Mouse (Mus musculus): Measurements from ENCODE around the gene Il20.

The Il20 gene

GRCm38 (mm10) chr1:130911401-130912010 is at the start of gene Il20:
Il20 (minus strand) TSS chr1:130911451.
- no peak for DNase-seq (ENCODE audit: low read depth, low spot score)

- no peak for DNase-seq (ENCODE audit: low read depth, low spot score)
These were observed 35.7 kb upstream of the Il20 start for GRCm38 (mm10) chr1:130946920-130947319.

- no peak for DNase-seq (ENCODE audit: low read depth, low spot score)
These were observed 30.6 kb upstream of the Il20 start for GRCm38 (mm10) chr1:130941801-130942200.

GRCm38 (mm10) chr1:130940065-130940687 is 28.9 kb upstream of the Il20 start, which contains the start of gene Il19:
Il19 (minus strand) TSS chr1:130940115.
- no peak for DNase-seq (ENCODE audit: low read depth, low spot score)

- no peak for DNase-seq (ENCODE audit: low read depth, low spot score)
These were observed 26.9 kb upstream of the Il20 start for GRCm38 (mm10) chr1:130938192-130938591.

- DNase-seq (ENCODE audit: low read depth, low spot score), result no peak
These were observed 25.9 kb upstream of the Il20 start for GRCm38 (mm10) chr1:130937170-130937569.

- no peak for DNase-seq (ENCODE audit: low read depth, low spot score)
These were observed 25.1 kb upstream of the Il20 start for GRCm38 (mm10) chr1:130936351-130936750.

- DNase-seq (ENCODE audit: low read depth, low spot score), result peak; percentile 23
These were observed 15.2 kb upstream of the Il20 start for GRCm38 (mm10) chr1:130926484-130926883.

GRCm38 (mm10) chr1:130918323-130918980 is 7.2 kb upstream of the Il20 start:
- no peak for DNase-seq (ENCODE audit: low read depth, low spot score)

GRCm38 (mm10) chr1:130902505-130902904 is 8.7 kb downstream of the Il20 start:
- DNase-seq (ENCODE audit: low read depth, low spot score), result no peak

- DNase-seq (ENCODE audit: low read depth, low spot score), result no peak
These were observed 16.8 kb downstream of the Il20 start for GRCm38 (mm10) chr1:130894468-130894867.

GRCm38 (mm10) chr1:130893329-130894040 is 17.8 kb downstream of the Il20 start:
- DNase-seq (ENCODE audit: low read depth, low spot score), result no peak

- no peak for DNase-seq (ENCODE audit: low read depth, low spot score)
These were observed 18.8 kb downstream of the Il20 start for GRCm38 (mm10) chr1:130892446-130892845.

- DNase-seq (ENCODE audit: low read depth, low spot score), result no peak
These were observed 23.9 kb downstream of the Il20 start, which contains the start of gene Il24 for GRCm38 (mm10) chr1:130887354-130887753. Il24 (minus strand) TSS chr1:130887454.

GRCm38 (mm10) chr1:130883146-130883545 is 28.1 kb downstream of the Il20 start:
- DNase-seq (ENCODE audit: low read depth, low spot score), result no peak

- DNase-seq (ENCODE audit: low read depth, low spot score), result no peak
These were observed 31.3 kb downstream of the Il20 start for GRCm38 (mm10) chr1:130879927-130880326.

GRCm38 (mm10) chr1:130877889-130878614 is 33.2 kb downstream of the Il20 start:
- peak; percentile 46 for DNase-seq (ENCODE audit: low read depth, low spot score)

GRCm38 (mm10) chr1:130876931-130877509 is 34.2 kb downstream of the Il20 start:
- peak; percentile 65 for DNase-seq (ENCODE audit: low read depth, low spot score)

GRCm38 (mm10) chr1:130875910-130876309 is 35.3 kb downstream of the Il20 start:
- DNase-seq (ENCODE audit: low read depth, low spot score), result peak; percentile 11

- DNase-seq (ENCODE audit: low read depth, low spot score), result peak; percentile 46
These were observed 36.1 kb downstream of the Il20 start for GRCm38 (mm10) chr1:130875139-130875538.

- no peak for DNase-seq (ENCODE audit: low read depth, low spot score)
These were observed 38.3 kb downstream of the Il20 start for GRCm38 (mm10) chr1:130872912-130873311.
